Mouse (Mus musculus) ES-E14 (cell line): ENCODE data around the gene Il12a.

Experiments
- CHD2 ChIP-seq: IDR thresholded peaks from 2 replicates; pipeline ENCODE4 v1.6.1; 2014; ENCODE audit warnings: mild to moderate bottlenecking, low read depth, low read length, inconsistent platforms
- HCFC1 ChIP-seq: IDR thresholded peaks from 2 replicates; pipeline ENCODE4 v1.6.1; 2012; ENCODE audit warnings: low read length, inconsistent platforms, borderline replicate concordance; ENCODE audit not compliant: insufficient read depth
- MAFK ChIP-seq: IDR thresholded peaks from 2 replicates; pipeline ENCODE4 v1.6.1; 2014; ENCODE audit warnings: mild to moderate bottlenecking, low read depth, low read length, inconsistent platforms; ENCODE audit not compliant: insufficient read depth
- ZC3H11A ChIP-seq: IDR thresholded peaks from 2 replicates; pipeline ENCODE4 v1.6.1; 2012; ENCODE audit warnings: low read depth, mild to moderate bottlenecking, inconsistent platforms, low read length, borderline replicate concordance
- ZNF384 ChIP-seq: IDR thresholded peaks from 2 replicates; pipeline ENCODE4 v1.6.1; 2012; ENCODE audit warnings: low read depth, low read length, inconsistent platforms

DNA sequence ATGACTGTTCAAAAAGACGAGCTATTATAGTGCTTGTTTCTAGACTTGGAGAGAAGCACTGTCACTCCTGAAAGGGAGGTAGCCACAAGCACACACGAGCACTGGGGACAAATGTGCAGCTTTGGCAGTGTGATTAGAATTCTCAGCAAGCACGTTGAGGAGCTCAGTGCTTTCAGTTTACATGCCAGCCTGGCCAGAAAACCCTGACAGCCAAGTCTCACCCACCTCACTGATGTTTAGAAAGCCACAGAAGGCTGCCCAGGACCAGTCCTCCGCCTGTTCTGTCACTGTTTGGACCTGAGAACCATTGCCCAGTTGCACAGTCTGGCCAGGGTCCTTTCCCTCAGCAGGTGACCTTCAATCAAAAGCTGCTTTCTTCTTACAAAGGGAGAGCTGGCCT, 29.9 kb upstream of the Il12a start:
- TF ChIP-seq HCFC1 (no peak), CHD2 (no peak), ZNF384 (no peak), ZC3H11A (no peak), MAFK (no peak)
